8 mouse cellular contexts compared by ENCODE assay signal in the genomic region with DNA sequence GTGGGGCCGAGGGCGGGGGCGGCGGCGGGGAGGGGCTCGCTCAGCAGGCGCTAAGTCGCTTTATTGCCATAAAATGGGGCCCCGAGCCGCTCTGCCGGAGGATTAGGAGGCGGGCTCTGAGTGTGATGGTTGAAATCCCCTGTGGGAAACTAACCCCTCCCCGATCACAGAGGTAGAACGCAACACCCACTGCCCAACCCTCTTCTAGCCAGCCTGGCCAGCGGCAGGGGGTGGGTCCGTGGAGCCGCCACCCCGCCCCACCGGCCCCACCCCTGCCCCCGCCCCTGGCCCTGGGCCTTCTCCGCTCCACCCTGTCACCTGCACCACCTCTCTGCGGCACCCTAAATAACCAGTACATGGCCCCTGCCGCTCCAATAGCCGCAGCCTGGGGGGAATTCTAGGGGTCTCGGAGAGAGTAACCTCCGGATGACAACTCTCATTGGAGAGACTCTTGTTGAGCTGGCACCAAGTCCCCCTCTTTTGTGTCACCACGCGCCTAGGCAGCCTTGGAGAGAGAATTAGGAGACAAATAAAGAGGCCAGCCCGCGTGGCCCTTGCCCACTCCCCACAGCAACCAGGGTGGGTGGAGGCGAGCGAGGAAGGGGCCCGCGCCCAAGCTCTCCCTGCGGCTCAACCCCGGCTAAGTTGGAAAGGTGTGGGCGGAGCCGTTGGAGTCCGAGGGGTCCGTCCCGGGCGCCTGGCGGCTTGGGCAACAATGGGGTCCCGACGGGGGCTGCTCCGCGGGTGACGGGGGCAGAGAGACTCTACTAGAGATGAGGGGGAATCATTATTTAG. TPM values are rescaled to one million over a fixed set of nuclear protein-coding genes. Genes with fewer than 3 reads are reported as not detected.
DNase-seq lines count a peak whose midpoint lies in the region; ATAC-seq and TF ChIP-seq lines count a peak whose summit lies in the region.

No protein-coding gene starts in this region.

- peak overlapping the region; percentile 95 for H3K27ac ChIP-seq in layer of hippocampus, adult 2 months
- peak overlapping the region; percentile 96 for H3K27ac ChIP-seq in neural tube, embryonic 15.5 days (replicated peaks)

- no peaks in the 10 kb centered on the region for H3K36me3 ChIP-seq in neural tube, embryonic 15.5 days

- peak overlapping the region; percentile 77 for H3K9ac ChIP-seq in neural tube, embryonic 15.5 days (replicated peaks)

- DNase-seq in ES-CJ7 (ENCODE audit: low read depth, low spot score), result peak; percentile 98
- peak; percentile 61 to 71 for DNase-seq in cerebellum, adult 18-20 months
- DNase-seq in forelimb bud, embryonic 11.5 days (ENCODE audit: low read depth, low spot score), result peak; percentile 91
- DNase-seq in heart, postnatal 36 days, result peak; percentile 67 to 85
- peak; percentile 45 to 56 for DNase-seq in layer of hippocampus, adult 2 months (ENCODE audit: low spot score in 2 of 2)
- DNase-seq in lung, adult 2 months, result peak; percentile 54
- DNase-seq in testis, postnatal 10 days (ENCODE audit: low spot score), result peak; percentile 74

- peak overlapping the region; percentile 96 for H3K4me2 ChIP-seq in neural tube, embryonic 15.5 days

- intact Hi-C loops in heart, postnatal 36 days (cut with DNase I), result loop anchor here (2.0 to 5.0 kb wide), 6 partner anchors 50 to 467 kb away; no protein-coding TSS in a partner anchor

- 1% methylated on average over 42 of the region's 48 CpGs for WGBS in lung, adult 2 months
- under 1% methylated on average over 41 of the region's 48 CpGs for WGBS in neural tube, embryonic 15.5 days

- ATAC-seq in neural tube, embryonic 15.5 days (ENCODE audit: low FRiP score), result peak; percentile 88

- TF ChIP-seq CTCF in layer of hippocampus, adult 2 months (conservative IDR thresholded peaks at IDR 0.05), result no peak
- no peak for TF ChIP-seq CTCF in lung, adult 2 months (IDR thresholded peaks at IDR 0.05; ENCODE audit: insufficient read depth, low read length)

- no peaks in the 10 kb centered on the region for H3K9me3 ChIP-seq in neural tube, embryonic 15.5 days (replicated peaks)

- no peaks in the 10 kb centered on the region for H3K27me3 ChIP-seq in neural tube, embryonic 15.5 days (replicated peaks)

- 0 out of 2 replicates have a peak, but pooled peaks have one; percentile 3 for TF ChIP-seq POLR2A in lung, adult 2 months (IDR thresholded peaks at IDR 0.05; ENCODE audit: borderline replicate concordance, extremely low read depth, low read depth, low read length)

- H3K4me1 ChIP-seq in lung, adult 2 months (ENCODE audit: control insufficient read depth, insufficient read depth, low read length), result peaks cover 3% of the 10 kb centered on the region; the same call in 1 of the 2 replicates
- H3K4me1 ChIP-seq in neural tube, embryonic 15.5 days, result peaks cover 33% of the 10 kb centered on the region

- H3K4me3 ChIP-seq in layer of hippocampus, adult 2 months, result peak overlapping the region; percentile 61
- H3K4me3 ChIP-seq in lung, adult 2 months (replicated peaks; ENCODE audit: extremely low read depth, low read depth, low read length), result peak overlapping the region; percentile 83
- H3K4me3 ChIP-seq in neural tube, embryonic 15.5 days (replicated peaks), result peak overlapping the region; percentile 70

RNA-seq across cellular contexts. Expression of a gene that starts 0.6 kb away (rescaled TPM):
- 10 to 100 TPM; 15.3 to 19.9 TPM for total RNA-seq in heart, postnatal 36 days (2021)
- 10 to 100 TPM; 39.2 to 40.1 TPM for total RNA-seq in layer of hippocampus, adult 2 months (2021)
- 7.6 and 11.1 TPM in 2 replicates for polyA plus RNA-seq in lung, adult 2 months (2012; rRNA removed)
- 33.1 and 35.6 TPM in 2 replicates for polyA plus RNA-seq in neural tube, embryonic 15.5 days (2015; fragmentation: Nextera tagmentation; extraction: Ambion mirVana)

Comparison
In these comparisons a context has a peak if more than half of its experiments do, and no peak if none do; other contexts are left out.
1. Peak in every context shown above with its lines: DNase-seq, ATAC-seq, H3K4me3 ChIP-seq and H3K27ac ChIP-seq.